In the genomic region with DNA sequence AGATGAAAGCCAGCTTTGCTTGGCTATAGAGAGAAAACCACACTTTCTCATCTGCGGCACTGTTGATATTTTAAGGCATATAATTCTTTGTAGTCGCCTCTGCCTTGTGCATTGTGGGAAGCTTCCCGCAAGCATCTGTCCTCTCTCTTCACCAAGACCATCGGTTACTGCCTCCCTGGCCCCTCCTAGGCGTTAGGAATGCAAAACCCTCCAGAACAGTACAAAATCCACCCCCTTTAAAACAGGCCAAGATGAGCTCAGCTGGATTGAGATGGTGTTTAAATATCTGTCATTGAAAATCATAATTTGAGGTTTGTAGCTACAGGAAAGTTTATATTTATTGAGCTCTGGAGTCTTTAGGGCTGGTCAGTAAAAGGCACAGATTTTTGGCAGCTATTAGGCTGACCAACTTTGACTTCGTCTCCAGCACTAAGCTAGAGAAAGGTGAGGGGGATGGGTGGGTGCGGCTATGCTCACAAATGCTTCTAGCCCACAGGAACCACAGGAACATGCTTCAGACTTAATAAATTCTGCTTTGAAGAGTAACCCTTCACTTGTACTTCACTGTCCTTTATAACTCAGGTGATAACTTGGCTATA, we compare ENCODE assay signal across 23 mouse cellular contexts.
A peak's percentile ranks its signal among the peaks of the same experiment; 100 is the strongest.
DNase-seq lines count a peak whose midpoint lies in the region; ATAC-seq and TF ChIP-seq lines count a peak whose summit lies in the region.
"Had no signal": no experiment of that assay in that cellular context is flagged by ENCODE, and none has a peak within 500 bp of the region (broad histone marks: within the 10 kb centered on the region; RNA-seq: fewer than 3 reads in every experiment).

No protein-coding gene starts in this region.

- H3K4me1 ChIP-seq in embryonic facial prominence, embryonic 14.5 days (ENCODE audit: control insufficient read depth, insufficient read depth, low read length) = peaks cover 28% of the 10 kb centered on the region
- peaks cover 27% of the 10 kb centered on the region for H3K4me1 ChIP-seq in embryonic facial prominence, embryonic 10.5 days
- H3K4me1 ChIP-seq in lung, embryonic 16.5 days (replicated peaks; ENCODE audit: control insufficient read depth, insufficient read depth, low read length) = peaks cover 14% of the 10 kb centered on the region; the same call in 1 of the 2 replicates
- peaks cover 26% of the 10 kb centered on the region for H3K4me1 ChIP-seq in forebrain, embryonic 10.5 days
- H3K4me1 ChIP-seq: heart, embryonic 10.5 days had no signal

- whole genome bisulfite sequencing in embryonic facial prominence, embryonic 14.5 days = 47% methylated on average over 7 of the region's 7 CpGs
- WGBS in embryonic facial prominence, embryonic 10.5 days = 70% methylated on average over 7 of the region's 7 CpGs
- WGBS in lung, embryonic 16.5 days = 35% methylated on average over 7 of the region's 7 CpGs
- 69% methylated on average over 7 of the region's 7 CpGs for WGBS in forebrain, embryonic 10.5 days

- no peaks in the 10 kb centered on the region for H3K36me3 ChIP-seq in embryonic facial prominence, embryonic 14.5 days (ENCODE audit: control insufficient read depth, insufficient read depth, low read length)
- no peaks in the 10 kb centered on the region for H3K36me3 ChIP-seq in embryonic facial prominence, embryonic 10.5 days (replicated peaks)
- no peaks in the 10 kb centered on the region for H3K36me3 ChIP-seq in lung, embryonic 16.5 days (ENCODE audit: control insufficient read depth, insufficient read depth, low read length)
- no peaks in the 10 kb centered on the region for H3K36me3 ChIP-seq in myocyte (ENCODE audit: control insufficient read depth, insufficient read depth)
- no peaks in the 10 kb centered on the region for H3K36me3 ChIP-seq in forebrain, embryonic 10.5 days (replicated peaks)
- H3K36me3 ChIP-seq: embryonic facial prominence, embryonic 12.5 days; forebrain, embryonic 15.5 days; G1E; heart, embryonic 10.5 days; hindbrain, embryonic 10.5 days had no signal

- H3K27me3 ChIP-seq in embryonic facial prominence, embryonic 14.5 days (replicated peaks; ENCODE audit: control insufficient read depth, insufficient read depth, low read length) = 0 out of 2 replicates have a peak, but pooled peaks cover 4% of the 10 kb centered on the region
- peaks cover 36% of the 10 kb centered on the region for H3K27me3 ChIP-seq in embryonic facial prominence, embryonic 10.5 days (replicated peaks; ENCODE audit: low read depth, poor library complexity, severe bottlenecking)
- H3K27me3 ChIP-seq in lung, embryonic 16.5 days (ENCODE audit: control insufficient read depth, insufficient read depth, low read depth, low read length) = no peaks in the 10 kb centered on the region
- no peaks in the 10 kb centered on the region for H3K27me3 ChIP-seq in myocyte (ENCODE audit: control insufficient read depth, insufficient read depth, insufficient read length)
- peaks cover 24% of the 10 kb centered on the region for H3K27me3 ChIP-seq in forebrain, embryonic 10.5 days (ENCODE audit: poor library complexity, severe bottlenecking)
- H3K27me3 ChIP-seq: embryonic facial prominence, embryonic 12.5 days; forebrain, embryonic 15.5 days had no signal

- no peak overlapping the region for H3K27ac ChIP-seq in embryonic facial prominence, embryonic 14.5 days (replicated peaks; ENCODE audit: low read depth, low read length)
- H3K27ac ChIP-seq in embryonic facial prominence, embryonic 10.5 days (replicated peaks) = no peak overlapping the region
- no peak overlapping the region for H3K27ac ChIP-seq in lung, embryonic 16.5 days (ENCODE audit: low read length)
- H3K27ac ChIP-seq in forebrain, embryonic 10.5 days = no peak overlapping the region
- H3K27ac ChIP-seq: embryonic facial prominence, embryonic 12.5 days; forebrain, embryonic 15.5 days; heart, embryonic 10.5 days; hindbrain, embryonic 10.5 days; hindbrain, embryonic 14.5 days had no signal

- H3ac ChIP-seq in myocyte (ENCODE audit: control insufficient read depth, insufficient read length) = no peak overlapping the region

- no peak overlapping the region for H3K4me2 ChIP-seq in embryonic facial prominence, embryonic 14.5 days (ENCODE audit: low read depth, low read length)
- H3K4me2 ChIP-seq in lung, embryonic 16.5 days (ENCODE audit: low read depth, low read length) = no peak overlapping the region
- H3K4me2 ChIP-seq in myocyte (ENCODE audit: low read depth) = peak overlapping the region; percentile 22
- H3K4me2 ChIP-seq: embryonic facial prominence, embryonic 12.5 days; forebrain, embryonic 15.5 days; hindbrain, embryonic 14.5 days had no signal

- peak; percentile 72; the same call in 1 of the 2 replicates for ATAC-seq in embryonic facial prominence, embryonic 14.5 days (ENCODE audit: low read depth)
- peak; percentile 73 for ATAC-seq in lung, embryonic 16.5 days (ENCODE audit: low read depth)
- ATAC-seq: CD4-positive, CD25-positive, alpha-beta regulatory T cell, adult 4 months; forebrain, embryonic 15.5 days had no signal

- H3K9ac ChIP-seq in embryonic facial prominence, embryonic 14.5 days (ENCODE audit: low read depth, low read length) = no peak overlapping the region
- H3K9ac ChIP-seq in lung, embryonic 16.5 days (ENCODE audit: low read length) = no peak overlapping the region
- H3K9ac ChIP-seq: embryonic facial prominence, embryonic 12.5 days; forebrain, embryonic 15.5 days; hindbrain, embryonic 14.5 days had no signal

- no peak overlapping the region for H3K4me3 ChIP-seq in embryonic facial prominence, embryonic 14.5 days (ENCODE audit: low read depth, low read length)
- H3K4me3 ChIP-seq in embryonic facial prominence, embryonic 10.5 days = no peak overlapping the region
- no peak overlapping the region for H3K4me3 ChIP-seq in lung, embryonic 16.5 days (ENCODE audit: low read length)
- no peak overlapping the region for H3K4me3 ChIP-seq in myocyte
- no peak overlapping the region for H3K4me3 ChIP-seq in forebrain, embryonic 10.5 days
- H3K4me3 ChIP-seq: embryonic facial prominence, embryonic 12.5 days; forebrain, embryonic 15.5 days; heart, embryonic 10.5 days; hindbrain, embryonic 10.5 days had no signal

- no peak for TF ChIP-seq POLR2A in myocyte (IDR thresholded peaks at IDR 0.05; ENCODE audit: insufficient read length, low read depth)

- DNase-seq in embryonic facial prominence, embryonic 14.5 days (ENCODE audit: low spot score) = peak; percentile 59
- DNase-seq in embryonic facial prominence, embryonic 10.5 days (ENCODE audit: low spot score) = no peak
- no peak for DNase-seq in lung, postnatal 36 days
- DNase-seq in NIH3T3 (ENCODE audit: low read depth) = peak; percentile 17
- no peak for DNase-seq in forebrain, embryonic 10.5 days (ENCODE audit: extremely low spot score, low spot score)
- DNase-seq in heart, postnatal 4 days = no peak
- DNase-seq: adrenal gland, postnatal 10 days; B cell, adult 2 months; cerebellum, adult 11 months; cerebellum, adult 8-10 months; cerebellum, postnatal 14 days; embryo, embryonic 11 days; heart, adult 18-20 months; heart, postnatal 10 days had no signal

- no peaks in the 10 kb centered on the region for H3K9me3 ChIP-seq in embryonic facial prominence, embryonic 14.5 days (ENCODE audit: control insufficient read depth, low read length)
- no peaks in the 10 kb centered on the region for H3K9me3 ChIP-seq in embryonic facial prominence, embryonic 10.5 days
- no peaks in the 10 kb centered on the region for H3K9me3 ChIP-seq in lung, embryonic 16.5 days (ENCODE audit: control insufficient read depth, low read length)
- no peaks in the 10 kb centered on the region for H3K9me3 ChIP-seq in forebrain, embryonic 10.5 days
- H3K9me3 ChIP-seq: embryonic facial prominence, embryonic 12.5 days; forebrain, embryonic 15.5 days; heart, embryonic 10.5 days; hindbrain, embryonic 10.5 days had no signal

- no peaks in the 10 kb centered on the region for H3K79me2 ChIP-seq in myocyte (ENCODE audit: control insufficient read depth, insufficient read depth)

TF ChIP-seq in myocyte, 11 proteins besides CTCF, POLR2A, EP300 and RAD21:
- TF ChIP-seq USF1 (IDR thresholded peaks at IDR 0.05; ENCODE audit: low read depth) = no peak
- TF ChIP-seq MYOD1 (IDR thresholded peaks at IDR 0.05; ENCODE audit: control insufficient read depth in 1 of 3, insufficient read length in 2 of 3, low read depth in 2 of 3) = peak in 2 of 3 experiments; percentile 50 to 65
TF ChIP-seq in myocyte: peak in this region for 1.

Comparison
In these comparisons a context has a peak if more than half of its experiments do, and no peak if none do; other contexts are left out.
1. DNase-seq: peak in embryonic facial prominence, embryonic 14.5 days (single experiment) and NIH3T3 (single experiment); none in embryonic facial prominence, embryonic 10.5 days (single experiment), lung, postnatal 36 days (single experiment), forebrain, embryonic 10.5 days (single experiment) and heart, postnatal 4 days (single experiment).